Mouse (Mus musculus): ENCODE results near the gene Tie1.
"Not testable (repeated sequence)": the region's sequence is repeated elsewhere in the genome, so short reads cannot be mapped to it uniquely, and the experiment has no call there.

Tie1 gene

DNA sequence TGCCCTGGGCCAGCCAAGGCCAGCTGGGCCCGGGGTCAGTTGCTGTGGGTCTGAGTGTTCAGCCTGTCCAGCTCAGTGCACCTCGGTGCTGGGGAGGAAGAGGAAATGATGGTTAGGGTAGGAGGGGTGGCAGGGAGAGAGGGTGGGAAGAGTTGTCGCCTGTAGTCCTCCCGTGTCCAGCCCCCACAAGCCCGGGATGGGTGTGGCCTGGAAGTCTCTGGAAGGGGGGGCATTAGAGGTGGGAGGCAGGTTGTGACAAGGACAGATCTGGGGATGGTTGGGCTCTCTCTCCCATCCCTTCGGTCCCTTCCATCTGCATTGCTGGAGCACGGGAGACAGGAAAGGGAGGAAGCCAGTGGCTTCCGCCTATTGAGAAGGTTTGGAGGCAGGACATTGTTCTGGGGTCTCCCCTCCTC, at the start of gene Tie1:
Gene Tie1, minus strand, starts transcription at position 345 of the 416 bp plus-strand sequence.
- peak; percentile 84 to 95 for DNase-seq (ENCODE audit: low spot score in 2 of 2)

DNA sequence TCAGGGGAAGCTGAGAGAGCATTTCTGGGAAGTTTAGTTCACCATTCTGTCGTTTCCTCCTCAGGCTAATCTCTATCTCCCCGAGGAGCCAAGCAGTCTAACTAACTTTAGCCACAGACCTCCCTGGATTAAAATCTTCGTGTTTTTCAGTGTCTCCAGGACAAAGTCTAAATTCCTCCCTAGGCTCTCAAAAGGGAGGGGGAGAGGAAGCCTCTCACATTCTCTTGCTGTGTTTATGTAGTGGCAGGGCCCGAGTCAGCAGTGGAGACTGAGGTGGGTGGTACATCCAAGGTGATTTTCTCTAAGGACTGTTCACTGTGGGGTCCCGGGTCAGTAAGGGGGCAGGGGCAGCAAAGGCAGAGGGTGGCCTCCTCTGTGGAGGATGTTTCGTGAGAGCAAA, 47.9 kb upstream of the Tie1 start:
- no peak for DNase-seq (ENCODE audit: low spot score in 2 of 2)

DNA sequence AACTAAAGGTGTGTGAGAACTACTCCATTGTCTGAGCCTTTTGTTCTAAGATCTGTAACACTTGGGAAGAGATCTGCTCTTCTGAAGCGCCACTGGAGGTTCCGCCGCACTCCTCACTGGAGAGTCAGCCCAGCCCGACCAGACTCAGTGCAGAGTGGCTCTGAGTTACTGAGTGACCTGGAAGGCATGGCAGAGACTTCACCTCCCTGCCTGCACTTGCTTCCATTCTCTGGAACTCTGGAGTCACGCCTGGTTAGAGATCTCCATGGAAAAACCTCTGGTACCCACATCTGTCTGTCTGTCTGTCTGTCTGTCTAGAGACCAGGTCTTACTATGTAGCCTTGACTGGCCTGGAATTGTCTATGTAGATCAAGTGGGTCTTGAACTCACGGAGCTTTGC, 45.7 kb upstream of the Tie1 start:
- no peak for DNase-seq (ENCODE audit: low spot score in 2 of 2)

DNA sequence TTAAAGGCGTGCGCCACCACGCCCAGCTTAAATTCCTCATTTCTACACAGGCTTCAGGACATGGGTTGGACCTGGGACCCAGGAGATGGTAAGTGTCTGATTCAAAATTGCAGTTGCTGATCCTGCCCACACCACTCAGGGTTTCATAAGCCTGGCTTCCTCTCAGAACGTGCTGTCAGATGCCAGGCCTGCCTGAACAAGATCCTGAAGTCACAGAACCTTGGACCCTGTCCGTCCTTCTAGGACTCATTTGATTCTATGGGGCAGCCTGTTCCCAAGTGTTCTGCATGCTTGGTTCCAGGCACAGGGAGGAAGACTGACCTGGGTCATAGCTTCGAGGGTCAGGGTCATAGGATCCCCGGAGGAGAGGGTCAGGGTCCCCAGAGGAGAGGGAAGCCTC, 43.7 kb upstream of the Tie1 start:
- no peak for DNase-seq (ENCODE audit: low spot score in 2 of 2)

DNA sequence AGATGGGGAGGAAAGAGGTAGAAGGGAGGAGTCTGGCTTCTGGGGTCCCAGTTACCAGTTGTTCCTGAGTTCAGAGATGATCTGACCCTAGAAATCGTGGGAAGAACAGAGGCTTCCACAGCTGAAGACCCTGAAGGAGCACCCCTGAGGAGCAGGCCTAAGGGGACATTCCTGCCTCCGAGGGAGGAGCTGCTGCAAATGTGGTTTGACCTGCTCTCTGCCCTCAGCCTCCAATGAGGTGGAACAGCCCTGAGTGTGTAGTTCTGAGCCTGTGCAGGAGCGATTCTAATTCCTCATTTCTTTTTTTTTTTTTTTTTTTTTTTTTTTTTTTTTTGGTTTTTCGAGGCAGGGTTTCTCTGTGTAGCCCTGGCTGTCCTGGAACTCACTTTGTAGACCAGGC, 43.3 kb upstream of the Tie1 start:
- DNase-seq (ENCODE audit: low spot score in 2 of 2) = no peak

DNA sequence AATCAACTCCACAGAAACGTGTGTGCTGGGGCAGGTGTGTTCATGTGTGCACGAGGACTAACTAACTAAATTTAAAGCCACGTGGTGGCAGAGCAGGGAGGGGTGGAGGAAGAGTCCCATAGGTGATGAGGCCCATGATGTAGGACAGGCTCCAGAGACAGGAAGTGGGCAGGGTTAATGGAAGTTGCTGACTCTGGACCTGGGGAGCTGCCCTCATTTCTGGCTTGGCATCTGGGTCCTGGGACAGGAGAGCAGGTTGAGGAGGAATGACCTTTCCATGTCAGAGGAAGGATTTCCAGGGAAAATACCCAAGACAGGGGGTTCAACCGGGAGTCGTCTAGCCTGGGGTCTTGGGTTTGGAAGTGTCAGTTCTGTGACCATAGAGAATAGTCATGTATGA, 42.8 kb upstream of the Tie1 start:
- DNase-seq (ENCODE audit: low spot score in 2 of 2) = no peak

DNA sequence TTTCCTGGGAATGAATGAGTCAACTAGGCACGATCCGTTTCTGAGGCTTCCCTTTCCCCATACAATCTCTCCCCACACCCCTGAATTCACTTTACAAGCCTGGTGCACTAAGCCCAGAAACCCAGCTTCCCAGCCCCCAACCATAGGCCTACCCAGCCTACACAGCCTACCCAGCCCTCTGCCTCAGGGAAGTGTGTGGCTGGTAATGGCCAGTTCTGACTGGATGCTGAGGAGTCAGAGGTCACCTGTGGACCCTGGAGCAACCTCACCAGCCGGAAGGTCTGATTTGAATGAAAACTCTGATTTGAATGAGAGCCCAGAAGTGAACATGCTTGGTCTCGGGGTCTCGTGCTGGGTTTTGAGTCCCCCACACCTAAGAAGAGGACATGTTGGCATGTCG, 37.9 kb upstream of the Tie1 start:
- no peak for DNase-seq (ENCODE audit: low spot score in 2 of 2)

DNA sequence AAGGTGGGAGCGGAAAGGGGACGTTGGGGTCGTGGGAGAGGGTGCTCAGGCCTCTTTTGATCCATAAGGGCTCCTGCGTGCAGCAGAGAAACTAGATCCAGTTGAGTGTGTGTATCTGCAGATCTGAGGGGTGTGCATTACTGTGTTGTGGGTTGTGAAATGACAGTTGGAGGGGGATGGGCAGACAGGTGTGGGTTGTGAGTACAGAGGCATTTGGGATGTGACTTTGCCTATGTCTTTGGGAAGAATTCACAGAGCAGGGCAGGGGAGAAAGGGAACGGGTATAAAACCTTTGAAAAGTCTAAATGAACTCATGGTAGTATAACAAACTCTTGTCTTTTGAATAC, 37.4 kb upstream of the Tie1 start:
- DNase-seq (ENCODE audit: low spot score in 2 of 2) = no peak

DNA sequence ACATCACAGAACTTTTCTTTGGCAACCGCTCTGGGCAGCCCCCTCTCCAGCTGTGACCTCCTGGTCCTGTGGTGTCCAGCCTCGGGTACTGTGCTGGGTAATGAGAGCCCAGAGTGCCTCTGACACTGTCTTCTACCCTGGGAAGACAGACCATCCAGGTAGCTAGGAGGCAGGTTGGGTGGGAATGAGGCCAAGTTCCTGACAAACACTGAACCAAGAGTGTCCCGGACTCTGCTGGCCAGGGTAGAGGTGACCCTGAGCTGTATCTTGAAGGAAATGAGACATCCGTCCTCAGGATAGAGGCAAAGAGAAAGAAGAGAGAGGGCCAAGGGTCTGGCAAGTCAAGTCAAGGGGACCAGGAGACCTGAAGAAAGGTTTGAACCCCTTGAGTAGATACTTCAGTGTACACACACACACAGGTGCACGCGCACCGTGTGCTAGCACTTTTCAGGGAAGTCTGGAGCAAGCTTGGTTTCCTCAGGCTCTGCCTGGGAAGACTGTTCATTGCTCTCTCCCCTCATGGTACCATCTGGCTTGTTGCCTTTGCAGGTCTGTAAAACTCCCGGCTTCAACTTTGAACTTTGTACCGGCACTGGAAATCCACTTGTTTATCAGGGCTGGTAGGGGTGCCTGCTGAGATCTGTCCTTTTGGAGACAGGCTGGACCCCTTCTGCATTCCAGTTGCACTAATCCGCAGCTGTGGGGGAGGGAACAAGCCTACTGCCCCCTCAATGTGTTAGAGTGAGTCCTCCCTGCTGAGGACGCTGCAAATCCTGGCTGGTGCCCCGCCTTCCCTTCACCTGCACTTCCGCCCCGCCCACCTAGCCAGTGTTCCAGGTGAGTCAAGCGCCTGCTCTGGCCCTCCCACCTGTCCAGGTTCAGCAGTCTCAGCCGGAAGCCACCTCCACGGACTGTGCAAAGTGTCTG, 36.8 kb upstream of the Tie1 start, which contains the start of gene 2610528J11Rik:
Gene 2610528J11Rik, plus strand, starts transcription at position 592 of the 927 bp plus-strand sequence.
- no peak for DNase-seq (ENCODE audit: low spot score in 2 of 2)

DNA sequence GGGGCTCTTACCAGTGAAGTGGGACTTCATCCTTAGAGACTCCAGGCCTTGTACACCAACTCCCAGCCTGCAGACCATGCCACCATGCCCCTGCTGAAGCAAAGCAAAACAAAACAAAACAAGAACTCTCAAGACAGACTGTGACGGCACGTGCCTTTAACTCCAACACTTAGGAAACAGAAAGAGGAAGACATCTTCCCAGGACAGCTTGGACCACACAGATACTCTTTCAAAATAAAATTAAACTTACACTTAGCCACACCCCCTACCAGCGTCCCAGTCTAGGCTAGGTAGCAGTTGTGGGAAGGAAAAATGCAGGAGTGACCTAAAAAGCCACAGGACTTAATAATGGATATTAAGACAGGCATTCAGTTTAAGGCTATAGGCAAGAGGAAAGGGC, 35.9 kb upstream of the Tie1 start:
- DNase-seq (ENCODE audit: low spot score in 2 of 2) = no peak

DNA sequence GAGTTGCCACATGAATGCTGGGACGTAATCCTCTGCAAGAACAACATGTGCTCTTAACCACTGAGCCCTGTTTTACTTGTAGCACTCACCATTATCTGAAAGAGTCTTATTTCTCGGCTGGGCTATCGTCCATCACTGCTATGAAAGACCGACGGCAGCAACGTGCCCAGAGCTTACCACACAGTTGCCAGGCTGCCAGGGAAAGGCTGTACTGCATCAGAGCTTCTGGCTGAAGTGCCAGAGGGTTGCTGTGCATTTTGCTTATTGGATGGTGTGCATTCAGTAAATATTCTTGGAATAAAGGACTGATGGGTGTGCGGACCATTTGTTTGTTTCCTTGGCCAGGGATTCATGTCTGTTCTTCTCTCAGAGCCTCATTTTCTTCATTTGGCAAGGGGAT, 34.1 kb upstream of the Tie1 start:
- no peak for DNase-seq (ENCODE audit: low spot score in 2 of 2)

DNA sequence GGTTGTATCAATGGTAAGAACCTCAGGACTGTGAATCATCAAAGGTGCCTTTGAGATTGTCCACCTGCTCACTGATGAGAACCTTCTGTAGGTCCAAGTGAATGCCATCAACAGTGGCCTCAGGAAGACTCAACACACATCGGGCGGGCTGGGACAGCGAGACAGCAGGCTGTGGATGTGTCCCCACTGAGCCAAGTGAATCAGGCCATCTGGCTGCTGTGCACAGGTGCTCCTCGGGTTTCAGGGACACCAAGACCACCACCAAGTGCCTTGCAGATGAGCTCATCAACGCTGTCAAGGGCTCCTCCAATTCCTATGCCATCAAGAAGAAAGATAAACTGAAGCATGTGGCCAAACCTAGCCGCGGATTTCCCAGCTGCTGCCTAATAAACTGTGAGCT, 32.4 kb upstream of the Tie1 start:
- no peak for DNase-seq (ENCODE audit: low spot score in 2 of 2)

DNA sequence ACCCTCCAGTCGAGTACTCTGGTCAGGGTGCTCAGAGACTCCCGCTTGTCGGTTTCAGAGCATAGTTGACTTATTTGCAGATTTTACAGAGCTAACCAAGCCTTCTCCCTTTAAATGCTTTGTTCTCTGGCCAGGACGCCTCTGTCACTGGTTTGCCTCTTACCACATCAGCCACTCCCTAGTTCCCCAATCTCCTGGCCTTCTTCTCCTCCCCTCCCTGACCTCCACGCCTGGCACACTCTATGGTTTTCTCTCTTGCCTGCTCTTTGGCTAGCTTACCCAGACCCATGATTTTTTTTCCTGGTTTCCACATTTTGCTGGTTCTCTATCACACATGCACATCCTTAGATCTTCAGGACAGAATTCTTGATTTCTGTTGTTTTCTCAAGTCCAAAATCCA, 28.3 kb upstream of the Tie1 start:
- DNase-seq (ENCODE audit: low spot score in 2 of 2) = no peak

DNA sequence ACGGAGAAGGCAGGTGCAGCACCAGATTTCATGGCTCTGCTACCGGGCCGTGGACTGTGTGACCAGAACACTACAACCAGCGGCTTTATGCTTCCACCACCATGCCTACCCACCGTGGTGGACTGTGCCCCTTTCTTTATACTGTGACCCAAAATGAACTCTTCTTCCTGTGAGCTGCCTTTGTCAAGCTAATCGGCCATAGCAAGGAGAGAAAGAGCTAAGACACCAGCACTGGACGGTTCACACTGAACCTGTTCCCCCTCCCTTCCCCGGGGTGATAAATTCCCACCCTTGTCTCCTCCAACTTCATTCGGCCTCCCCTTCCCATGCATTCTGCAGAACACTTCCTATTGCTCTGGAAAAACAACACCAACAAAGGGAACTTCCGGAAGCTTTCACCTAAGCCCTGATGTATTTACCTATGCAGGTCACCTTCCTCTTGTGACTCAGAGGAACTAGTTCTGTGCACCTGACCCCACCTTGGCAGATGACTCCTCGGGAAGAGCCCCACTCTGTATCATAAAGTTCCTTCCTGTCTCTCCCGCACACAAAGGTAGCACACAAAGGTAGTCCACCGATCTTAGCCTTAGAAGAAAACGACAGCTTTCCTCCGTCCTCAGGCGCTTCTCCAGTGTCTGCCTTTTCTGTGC, 27.8 kb upstream of the Tie1 start:
- no peak for DNase-seq (ENCODE audit: low spot score in 2 of 2)

DNA sequence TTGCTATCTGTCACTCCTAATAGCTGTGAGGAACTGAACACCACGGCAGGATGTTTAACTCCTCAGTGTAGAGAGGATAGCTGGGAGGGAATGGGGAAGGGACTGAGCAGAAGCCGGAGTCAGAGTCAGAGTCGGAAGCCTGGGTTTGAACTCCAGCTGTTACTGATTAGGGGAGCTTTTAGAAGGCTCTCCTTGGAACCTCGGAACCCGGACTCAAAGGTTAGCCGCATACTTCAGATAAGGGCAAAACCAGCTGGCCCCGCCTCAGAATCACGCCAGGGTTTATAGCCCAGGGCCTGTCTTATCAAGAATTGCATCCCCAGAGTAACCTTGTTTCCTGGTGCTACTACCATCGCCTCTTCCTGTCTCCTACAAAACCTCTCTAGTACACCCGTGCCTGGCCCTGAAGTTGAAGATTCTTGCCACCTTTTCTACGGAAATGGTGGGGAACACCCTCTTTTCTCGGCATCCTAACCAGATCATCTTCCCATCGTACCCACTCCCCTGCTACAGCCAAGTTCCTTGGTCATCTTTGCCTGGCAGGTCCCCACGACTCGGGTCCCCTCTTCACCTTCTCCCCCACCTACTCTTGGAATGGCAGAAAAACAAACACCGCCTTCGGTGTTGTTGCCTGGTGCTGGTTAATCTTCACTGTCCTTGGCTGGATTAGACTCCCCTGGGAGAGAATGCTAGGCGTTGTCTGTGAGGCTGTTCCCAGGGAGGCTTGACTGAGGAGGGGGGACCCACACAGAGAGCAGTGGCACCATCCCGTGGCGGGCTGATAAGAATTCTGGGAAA, 27.0 kb upstream of the Tie1 start:
- DNase-seq (ENCODE audit: low spot score in 2 of 2) = peak; percentile 46 to 64

DNA sequence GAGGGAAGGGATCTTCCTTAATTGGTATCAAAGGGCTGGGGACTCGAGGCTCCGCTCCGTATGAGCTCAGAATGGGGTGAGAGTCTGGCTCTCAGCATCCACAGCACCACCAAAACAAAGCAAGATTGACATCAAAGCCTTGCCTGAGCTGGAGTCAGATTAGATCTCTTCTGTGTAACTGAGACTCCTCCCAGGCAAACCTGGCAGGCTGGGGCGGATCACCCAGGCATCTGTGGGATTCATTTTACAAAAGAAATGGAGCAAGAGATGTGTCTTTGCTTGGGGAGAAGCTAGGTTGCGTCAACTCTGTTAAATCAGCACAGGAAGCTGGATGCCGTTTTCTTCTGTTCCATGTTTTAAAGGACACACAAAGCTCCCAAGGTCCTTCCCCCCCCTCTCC, 19.2 kb upstream of the Tie1 start:
- peak; percentile 43 to 70 for DNase-seq (ENCODE audit: low spot score in 2 of 2)

DNA sequence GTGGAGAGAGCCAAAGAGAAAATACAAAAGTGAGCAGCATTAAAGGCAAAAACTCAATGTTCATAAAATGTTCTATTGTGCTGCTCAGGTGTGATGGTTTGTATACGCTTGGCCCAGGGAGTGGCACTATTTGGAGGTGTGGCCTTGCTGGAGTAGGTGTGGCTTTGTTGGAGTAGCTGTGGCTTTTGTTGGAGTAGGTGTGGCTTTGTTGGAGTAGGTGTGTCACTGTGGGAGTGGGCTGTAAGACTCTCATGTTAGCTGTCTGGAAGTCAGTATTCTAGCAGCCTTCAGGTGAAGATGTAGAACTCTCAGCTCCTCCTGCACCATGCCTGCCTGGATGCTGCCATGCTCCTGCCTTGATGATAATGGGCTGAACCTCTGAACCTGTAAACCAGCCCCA, 17.3 kb upstream of the Tie1 start:
- not testable (repeated sequence) for DNase-seq (ENCODE audit: low spot score in 2 of 2)

DNA sequence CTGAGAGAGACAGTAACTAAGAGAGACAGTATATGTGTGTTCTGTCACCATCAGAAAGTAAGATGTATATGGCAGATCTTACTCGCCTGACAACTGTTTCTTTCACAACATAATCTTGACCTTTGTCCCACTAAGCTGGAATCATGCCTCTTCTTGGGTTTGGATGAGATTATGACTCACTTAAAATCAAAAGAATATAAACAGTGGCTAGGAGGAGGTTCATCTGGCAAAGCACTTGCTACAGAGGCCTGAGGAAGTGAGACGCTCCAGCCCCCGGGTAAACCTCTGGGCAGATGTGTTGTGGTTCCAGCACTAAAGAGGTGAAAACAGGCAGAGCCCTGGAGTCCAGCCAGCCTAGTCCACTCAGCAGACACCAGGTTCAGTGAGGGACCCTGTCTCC, 15.7 kb upstream of the Tie1 start:
- DNase-seq (ENCODE audit: low spot score in 2 of 2) = peak; percentile 30 to 66

DNA sequence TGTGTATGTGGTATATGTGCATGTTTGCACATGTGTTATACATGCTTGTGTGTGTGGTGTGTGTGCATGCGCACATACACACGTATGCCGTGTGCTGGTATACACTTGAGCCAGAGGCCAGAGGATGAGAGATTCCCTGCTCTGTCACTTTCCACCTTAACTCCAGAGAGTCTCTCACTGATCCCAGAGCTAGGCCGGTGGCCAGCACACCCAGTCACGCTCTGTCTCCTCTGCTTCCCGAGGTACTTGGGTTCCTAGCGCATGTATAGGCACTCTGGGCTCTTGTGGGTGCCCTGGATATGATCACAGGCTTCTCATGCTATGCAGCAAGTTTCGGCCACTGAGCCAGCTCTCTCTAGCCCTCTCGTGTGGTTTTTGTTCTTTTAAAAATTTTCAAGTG, 10.9 kb upstream of the Tie1 start:
- DNase-seq (ENCODE audit: low spot score in 2 of 2) = no peak

DNA sequence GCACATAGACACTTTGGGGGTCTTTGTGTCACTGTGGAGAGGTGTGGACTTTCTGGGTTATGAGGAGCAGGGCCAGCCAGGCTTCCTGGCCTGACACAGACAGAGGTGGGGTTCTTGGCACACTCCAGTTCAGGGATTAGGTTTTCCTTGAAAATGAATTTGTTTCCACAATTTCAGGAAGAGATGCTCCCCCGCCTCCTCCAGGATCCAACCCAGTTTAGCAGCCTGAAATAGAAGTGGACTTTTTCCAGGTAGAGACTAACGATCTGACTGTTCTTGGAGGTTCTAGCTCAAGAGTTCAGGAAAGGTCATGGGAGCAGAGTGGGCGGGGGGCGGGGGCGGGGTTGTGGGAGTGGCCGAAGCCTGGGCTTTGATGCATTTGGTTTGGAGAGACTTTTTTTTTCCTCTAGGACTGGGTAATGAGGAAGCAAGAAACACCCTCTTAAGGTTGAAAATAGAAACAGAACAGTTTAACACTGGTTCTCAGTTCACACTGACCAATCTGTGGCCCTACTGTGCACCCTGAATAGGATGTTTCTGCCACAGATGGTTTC, 10.4 kb upstream of the Tie1 start:
- DNase-seq (ENCODE audit: low spot score in 2 of 2) = peak; percentile 73 to 85

DNA sequence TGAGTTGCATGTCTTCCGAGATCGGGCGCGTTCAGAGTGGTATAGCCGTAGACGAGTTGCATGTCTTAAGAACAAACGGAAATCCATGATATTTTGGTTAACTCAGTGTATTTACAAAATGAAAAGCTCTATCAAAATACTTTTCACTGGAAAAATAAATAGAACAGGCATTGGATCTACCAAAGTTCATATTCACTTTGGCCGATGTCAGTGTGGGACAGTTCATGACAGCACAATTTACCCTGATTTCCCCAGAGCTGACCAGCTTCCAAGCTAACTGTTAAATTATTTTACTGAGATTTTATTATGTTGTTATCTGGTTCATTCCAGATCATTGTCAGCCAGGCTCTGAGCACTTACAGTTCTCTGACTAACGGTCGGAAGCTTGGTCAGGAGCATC, 600 bp upstream of the Tie1 start:
- no peak for DNase-seq (ENCODE audit: low spot score in 2 of 2)

Data from heart, adult 9 months (tissue).